Mouse (Mus musculus): ENCODE data around the gene Plscr2. TPM values are rescaled to one million over a fixed set of nuclear protein-coding genes. Genes with fewer than 3 reads are reported as not detected.
A peak's percentile ranks its signal among the peaks of the same experiment; 100 is the strongest.

Plscr2 gene
- total RNA-seq, 2 experiments from 2014 or later = 25.8 to 26.8 TPM

GRCm38 (mm10) chr9:92335277-92335818, 59.9 kb downstream of the Plscr2 start:
- intact Hi-C loops (cut with DNase I) = no loop called here
- DNase-seq = no peak

DNA sequence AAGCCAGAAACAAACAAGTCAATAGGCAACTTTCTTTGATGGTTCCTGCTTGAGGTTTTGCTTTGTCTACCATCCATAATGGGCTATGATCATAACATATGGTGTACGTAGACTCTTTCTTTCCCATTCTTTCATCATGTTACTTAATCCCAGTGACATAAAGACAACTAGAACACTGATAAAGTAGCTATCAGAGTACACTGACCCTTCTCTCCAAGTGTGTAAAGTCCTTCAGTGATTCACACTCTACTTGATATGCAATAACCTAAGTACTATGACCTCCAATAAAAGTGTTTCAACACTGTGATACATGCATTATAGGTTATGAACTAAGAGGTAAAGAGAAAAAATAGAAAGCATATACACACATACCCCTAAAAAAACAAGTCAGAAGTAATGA, 61.7 kb downstream of the Plscr2 start:
- intact Hi-C loops (cut with DNase I) = no loop called here
- no peak for DNase-seq

DNA sequence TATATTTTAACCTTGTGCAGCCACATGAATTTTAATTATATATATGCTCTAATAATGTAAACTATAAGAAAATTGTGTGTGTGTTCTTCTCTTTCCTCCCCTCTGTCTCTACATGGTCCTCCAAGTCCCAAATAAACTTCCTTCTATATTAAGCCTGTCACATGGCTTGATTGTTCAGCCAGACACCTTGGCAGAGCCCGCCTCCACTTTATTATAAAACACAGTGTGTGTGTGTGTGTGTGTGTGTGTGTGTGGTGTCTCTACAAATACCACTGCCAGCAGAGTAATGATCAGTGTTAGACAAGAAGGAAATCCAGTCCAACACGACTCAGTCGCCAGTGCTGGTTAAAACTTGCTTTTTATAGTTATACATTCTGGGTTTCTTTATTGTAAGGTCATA, 62.3 kb downstream of the Plscr2 start:
- intact Hi-C loops (cut with DNase I) = no loop called here
- peak; percentile 16 to 18 for DNase-seq

DNA sequence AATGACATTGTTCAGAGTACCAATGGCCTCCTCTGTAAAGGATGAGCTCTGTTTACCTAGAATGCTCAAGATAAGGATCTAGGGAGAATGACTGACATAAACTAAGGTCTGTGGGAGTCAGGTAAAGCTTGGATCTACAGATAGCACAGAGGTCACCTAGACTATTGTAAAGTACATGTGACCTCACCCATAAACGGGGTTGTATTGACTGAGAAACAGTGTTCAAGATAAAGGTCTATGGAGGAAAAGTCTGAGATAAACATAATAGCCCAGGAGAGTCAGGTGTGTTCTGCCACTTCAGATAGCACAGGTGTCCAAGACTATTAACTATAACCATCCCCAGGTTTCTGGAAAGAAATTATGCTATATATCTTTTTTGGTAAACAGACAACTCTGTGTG, 63.6 kb downstream of the Plscr2 start:
- intact Hi-C loops (cut with DNase I) = no loop called here

More for the DNA sequence above, 63.6 kb downstream of the Plscr2 start:
- DNase-seq = no peak

Small RNA genes lying within 50 kb of the gene (microRNA-seq; reads per million reads assigned to microRNA genes)
- gene Mir6386 (ENCODE audit: borderline number of aligned reads in 2 of 2) = 0 reads per million in 2 experiments

Other genes with a start within 250 kb of the Plscr2 start
- gene Plscr5, start 82.7 kb upstream of the Plscr2 start, total RNA-seq (2021) = not detected
- 10 to 100 TPM; 11.4 to 12.3 TPM for gene Plscr1, start 25.9 kb upstream of the Plscr2 start, total RNA-seq (2021)
- not detected for gene 1700057G04Rik, start 33.8 kb downstream of the Plscr2 start, total RNA-seq (2021)
- gene Plscr4, start 181.8 kb downstream of the Plscr2 start, total RNA-seq (2021) = 1 to 10 TPM; 7.5 to 9.3 TPM

Measured in heart, postnatal 36 days (tissue).